Mouse (Mus musculus): ENCODE measurements around the gene Itga1. TPM values are rescaled to one million over a fixed set of nuclear protein-coding genes. Genes with fewer than 3 reads are reported as not detected.

The Itga1 gene
- total and polyA plus RNA-seq, 3 experiments, result not detected

GRCm38 (mm10) chr13:115131381-115131780 lies 29.6 kb upstream of the Itga1 start:
- no peak for TF ChIP-seq NELFE (IDR thresholded peaks at IDR 0.05; ENCODE audit: low read depth, low read length)
- Histone ChIP-seq H3K9ac (ENCODE audit: control insufficient read depth, low read depth, low read length, poor library complexity, severe bottlenecking) (no peak overlapping the region), H3K4me1 (ENCODE audit: control insufficient read depth in 1 of 2, insufficient read depth in 2 of 2, low read length in 2 of 2) (no peaks in the 10 kb centered on the region), H3K79me2 (ENCODE audit: control insufficient read depth, insufficient read depth, low read length, poor library complexity) (no peaks in the 10 kb centered on the region), H3K27me3 (ENCODE audit: control insufficient read depth in 1 of 2, insufficient read depth in 2 of 2, low read length in 2 of 2) (no peaks in the 10 kb centered on the region; a peak in 1 of 4 replicates), H3K4me3 (ENCODE audit: control insufficient read depth in 1 of 2, insufficient read depth in 1 of 2, low read depth in 2 of 2, low read length in 2 of 2) (no peak overlapping the region), H3K9me3 (replicated peaks; ENCODE audit: insufficient read depth, low read length) (no peaks in the 10 kb centered on the region), H3K27ac (ENCODE audit: control insufficient read depth, low read depth, low read length) (no peak overlapping the region), H3K36me3 (ENCODE audit: control insufficient read depth in 1 of 2, insufficient read depth in 2 of 2, low read length in 2 of 2) (no peaks in the 10 kb centered on the region)
- DNase-seq (ENCODE audit: low read depth, low spot score), result no peak

- no peaks in the 10 kb centered on the region for H3K79me2 ChIP-seq (ENCODE audit: control insufficient read depth, insufficient read depth, low read length, poor library complexity)
Observed at GRCm38 (mm10) chr13:115130035-115130434, 28.3 kb upstream of the Itga1 start.

GRCm38 (mm10) chr13:115127826-115128225 lies 26.1 kb upstream of the Itga1 start:
- Histone ChIP-seq H3K27me3 (ENCODE audit: control insufficient read depth in 1 of 2, insufficient read depth in 2 of 2, low read length in 2 of 2) (no peaks in the 10 kb centered on the region; a peak in 1 of 4 replicates), H3K27ac (ENCODE audit: control insufficient read depth, low read depth, low read length) (no peak overlapping the region), H3K4me1 (ENCODE audit: control insufficient read depth in 1 of 2, insufficient read depth in 2 of 2, low read length in 2 of 2) (no peaks in the 10 kb centered on the region), H3K36me3 (ENCODE audit: control insufficient read depth in 1 of 2, insufficient read depth in 2 of 2, low read length in 2 of 2) (no peaks in the 10 kb centered on the region), H3K4me3 (ENCODE audit: control insufficient read depth in 1 of 2, insufficient read depth in 1 of 2, low read depth in 2 of 2, low read length in 2 of 2) (no peak overlapping the region), H3K79me2 (ENCODE audit: control insufficient read depth, insufficient read depth, low read length, poor library complexity) (no peaks in the 10 kb centered on the region), H3K9ac (ENCODE audit: control insufficient read depth, low read depth, low read length, poor library complexity, severe bottlenecking) (no peak overlapping the region), H3K9me3 (replicated peaks; ENCODE audit: insufficient read depth, low read length) (no peaks in the 10 kb centered on the region)
- no peak for DNase-seq (ENCODE audit: low read depth, low spot score)
- TF ChIP-seq MAX (IDR thresholded peaks at IDR 0.05; ENCODE audit: low read length) (no peak), MEF2A (IDR thresholded peaks at IDR 0.05; ENCODE audit: extremely low read depth, insufficient replicate concordance, low read depth, low read length, poor library complexity, severe bottlenecking) (no peak), HCFC1 (IDR thresholded peaks at IDR 0.05; ENCODE audit: low read depth, low read length) (no peak), USF1 (IDR thresholded peaks at IDR 0.05; ENCODE audit: low read depth, low read length) (no peak), NRF1 (IDR thresholded peaks at IDR 0.05; ENCODE audit: insufficient read depth, low read depth, low read length, poor library complexity, severe bottlenecking) (no peak), RCOR1 (IDR thresholded peaks at IDR 0.05; ENCODE audit: low read depth, low read length) (no peak), MYC (IDR thresholded peaks at IDR 0.05; ENCODE audit: low read depth, low read length) (no peak), POLR2AphosphoS5 (IDR thresholded peaks at IDR 0.05; ENCODE audit: borderline replicate concordance, low read depth, low read length) (no peak), ETS1 (IDR thresholded peaks at IDR 0.05; ENCODE audit: low read depth, low read length) (no peak), POLR2AphosphoS2 (IDR thresholded peaks at IDR 0.05; ENCODE audit: low read length) (no peak), ZC3H11A (IDR thresholded peaks at IDR 0.05; ENCODE audit: low read depth, low read length) (no peak), MYB (IDR thresholded peaks at IDR 0.05; ENCODE audit: low read depth, low read length) (no peak), KAT2A (conservative IDR thresholded peaks at IDR 0.05; ENCODE audit: low read depth, low read length) (no peak), MXI1 (IDR thresholded peaks at IDR 0.05; ENCODE audit: low read depth, low read length) (no peak), ELF1 (IDR thresholded peaks at IDR 0.05; ENCODE audit: low read depth, low read length) (no peak), SIN3A (IDR thresholded peaks at IDR 0.05; ENCODE audit: low read length) (no peak), RAD21 (IDR thresholded peaks at IDR 0.05; ENCODE audit: low read depth, low read length) (no peak)

More at GRCm38 (mm10) chr13:115130035-115130434, 28.3 kb upstream of the Itga1 start:
- Histone ChIP-seq H3K4me1 (ENCODE audit: control insufficient read depth in 1 of 2, insufficient read depth in 2 of 2, low read length in 2 of 2) (no peaks in the 10 kb centered on the region), H3K27ac (ENCODE audit: control insufficient read depth, low read depth, low read length) (no peak overlapping the region), H3K27me3 (ENCODE audit: control insufficient read depth in 1 of 2, insufficient read depth in 2 of 2, low read length in 2 of 2) (no peaks in the 10 kb centered on the region; a peak in 1 of 4 replicates), H3K4me3 (ENCODE audit: control insufficient read depth in 1 of 2, insufficient read depth in 1 of 2, low read depth in 2 of 2, low read length in 2 of 2) (no peak overlapping the region), H3K9ac (ENCODE audit: control insufficient read depth, low read depth, low read length, poor library complexity, severe bottlenecking) (no peak overlapping the region), H3K36me3 (ENCODE audit: control insufficient read depth in 1 of 2, insufficient read depth in 2 of 2, low read length in 2 of 2) (no peaks in the 10 kb centered on the region), H3K9me3 (replicated peaks; ENCODE audit: insufficient read depth, low read length) (no peaks in the 10 kb centered on the region)
- no peak for TF ChIP-seq CHD1 (IDR thresholded peaks at IDR 0.05; ENCODE audit: low read depth, low read length)
- no peak for TF ChIP-seq JUND (IDR thresholded peaks at IDR 0.05; ENCODE audit: low read depth, low read length)
- TF ChIP-seq RAD21 (IDR thresholded peaks at IDR 0.05; ENCODE audit: low read depth, low read length), result no peak
- TF ChIP-seq SMC3 (IDR thresholded peaks at IDR 0.05; ENCODE audit: low read depth, low read length), result no peak
- TF ChIP-seq CHD2 (IDR thresholded peaks at IDR 0.05; ENCODE audit: low read length), result no peak
- no peak for TF ChIP-seq TBP (IDR thresholded peaks at IDR 0.05; ENCODE audit: low read depth, low read length)
- no peak for DNase-seq (ENCODE audit: low read depth, low spot score)
